Mouse (Mus musculus): ENCODE results near the gene Col6a6. TPM values are rescaled to one million over a fixed set of nuclear protein-coding genes. Genes with fewer than 3 reads are reported as not detected.

Gene Col6a6
- total RNA-seq, 2 experiments from 2014 or later, result 0.34 to 0.44 TPM

GRCm38 (mm10) chr9:105704226-105704932, 123.6 kb downstream of the Col6a6 start:
- no peak for DNase-seq (ENCODE audit: low spot score in 2 of 2)
- TF ChIP-seq CTCF (conservative IDR thresholded peaks at IDR 0.05), result no peak
- H3K4me3 ChIP-seq, result no peak overlapping the region
- H3K27ac ChIP-seq, result peak overlapping the region; percentile 59

- DNase-seq (ENCODE audit: low spot score in 2 of 2), result no peak
- no peak overlapping the region for H3K4me3 ChIP-seq
- no peak for TF ChIP-seq CTCF (conservative IDR thresholded peaks at IDR 0.05)
- H3K27ac ChIP-seq, result no peak overlapping the region
These were observed 126.0 kb downstream of the Col6a6 start for GRCm38 (mm10) chr9:105701966-105702365.

GRCm38 (mm10) chr9:105700702-105701101, 127.3 kb downstream of the Col6a6 start:
- no peak for TF ChIP-seq CTCF (conservative IDR thresholded peaks at IDR 0.05)
- DNase-seq (ENCODE audit: low spot score in 2 of 2), result no peak
- H3K4me3 ChIP-seq, result no peak overlapping the region
- H3K27ac ChIP-seq, result no peak overlapping the region

DNA sequence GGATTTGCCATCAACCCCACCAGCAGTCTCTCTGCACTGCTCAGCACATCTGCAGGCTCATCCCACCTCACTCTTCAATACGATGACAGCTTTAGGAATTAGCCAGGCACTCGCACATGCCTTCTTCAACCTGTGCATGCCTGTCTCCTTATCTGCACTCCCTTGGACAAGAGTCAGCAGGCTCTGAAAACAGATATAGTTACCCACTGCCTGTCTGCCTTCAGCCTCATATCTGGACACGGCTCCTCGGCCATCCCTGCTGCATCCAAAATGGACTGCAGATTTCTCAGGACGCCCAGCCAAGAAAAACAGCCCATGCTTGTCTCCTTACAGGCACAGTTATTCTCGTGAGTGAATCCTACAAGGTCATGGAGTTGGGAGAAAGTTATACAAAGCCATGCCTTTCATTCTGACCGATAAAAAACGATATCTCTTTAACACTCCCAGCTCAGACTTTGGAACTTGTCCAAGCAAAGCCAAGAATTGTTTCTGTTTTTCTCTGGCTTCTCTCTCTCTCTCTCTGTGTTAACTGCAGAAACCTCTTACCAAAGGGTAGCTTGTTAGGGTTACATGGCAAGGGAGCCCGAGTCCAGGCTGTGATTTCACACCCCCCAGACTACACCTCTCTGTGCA, 130.1 kb downstream of the Col6a6 start:
- H3K27ac ChIP-seq, result no peak overlapping the region

GRCm38 (mm10) chr9:105696818-105697564, 131.0 kb downstream of the Col6a6 start:
- DNase-seq (ENCODE audit: low spot score in 2 of 2), result no peak
- H3K4me3 ChIP-seq, result no peak overlapping the region
- H3K27ac ChIP-seq, result peak overlapping the region; percentile 14; the same call in 1 of the 2 replicates
- TF ChIP-seq CTCF (conservative IDR thresholded peaks at IDR 0.05), result no peak

More for the DNA sequence above, 130.1 kb downstream of the Col6a6 start:
- DNase-seq (ENCODE audit: low spot score in 2 of 2), result no peak
- TF ChIP-seq CTCF (conservative IDR thresholded peaks at IDR 0.05), result no peak
- H3K4me3 ChIP-seq, result no peak overlapping the region

DNA sequence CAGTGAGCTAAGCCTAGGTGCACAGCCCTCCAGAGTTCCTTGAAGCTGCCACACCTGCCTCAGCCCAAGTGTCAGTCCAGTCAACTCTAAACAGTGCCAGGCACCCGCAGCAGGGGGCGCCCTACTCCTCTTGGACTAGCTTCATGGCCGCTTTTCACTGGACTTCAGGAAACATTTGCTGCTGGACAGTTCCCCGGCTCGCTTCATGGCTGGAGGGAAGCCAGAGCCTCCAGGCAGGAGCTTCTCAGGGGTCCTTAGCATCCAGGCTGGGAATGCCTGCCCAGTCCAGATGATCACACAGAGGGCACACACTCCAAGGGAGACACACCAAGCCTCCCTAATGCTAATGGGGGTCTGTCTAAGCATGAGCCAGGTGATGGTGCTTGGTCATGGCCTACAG, 134.1 kb downstream of the Col6a6 start:
- no peak overlapping the region for H3K4me3 ChIP-seq
- peak; percentile 87 for TF ChIP-seq CTCF (conservative IDR thresholded peaks at IDR 0.05)
- peak in 1 of 2 experiments; percentile 68 for DNase-seq (ENCODE audit: low spot score in 2 of 2)
- no peak overlapping the region for H3K27ac ChIP-seq

- H3K27ac ChIP-seq, result peak overlapping the region; percentile 90
- DNase-seq (ENCODE audit: low spot score in 2 of 2), result no peak
- no peak for TF ChIP-seq CTCF (conservative IDR thresholded peaks at IDR 0.05)
These were observed 134.9 kb downstream of the Col6a6 start for GRCm38 (mm10) chr9:105693056-105693455.

DNA sequence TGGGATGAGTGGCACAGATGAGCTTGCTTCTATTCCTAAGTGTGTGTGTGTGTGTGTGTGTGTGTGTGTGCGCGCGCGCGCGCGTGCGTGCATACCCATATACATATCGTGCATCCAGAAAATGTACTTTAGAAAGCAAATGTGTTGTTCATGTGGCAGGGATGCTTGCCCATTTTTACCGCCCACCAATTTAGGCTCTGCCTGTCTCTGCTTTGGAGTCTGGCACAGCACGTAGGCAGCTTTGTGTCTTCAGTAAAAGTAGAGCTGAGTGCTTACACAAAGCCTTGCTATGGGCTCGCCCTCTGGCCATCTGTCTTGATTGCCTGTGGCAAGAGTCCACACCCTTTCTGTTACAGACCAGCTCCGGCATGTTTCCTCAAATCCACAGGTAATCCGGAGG, 135.5 kb downstream of the Col6a6 start:
- no peak for TF ChIP-seq CTCF (conservative IDR thresholded peaks at IDR 0.05)
- peak overlapping the region; percentile 90 for H3K27ac ChIP-seq
- H3K4me3 ChIP-seq, result no peak overlapping the region
- peak; percentile 68 to 84 for DNase-seq (ENCODE audit: low spot score in 2 of 2)

More at GRCm38 (mm10) chr9:105693056-105693455, 134.9 kb downstream of the Col6a6 start:
- no peak overlapping the region for H3K4me3 ChIP-seq

GRCm38 (mm10) chr9:105689485-105689884, 138.5 kb downstream of the Col6a6 start:
- TF ChIP-seq CTCF (conservative IDR thresholded peaks at IDR 0.05), result no peak
- H3K4me3 ChIP-seq, result no peak overlapping the region
- DNase-seq (ENCODE audit: low spot score in 2 of 2), result no peak
- H3K27ac ChIP-seq, result no peak overlapping the region

DNA sequence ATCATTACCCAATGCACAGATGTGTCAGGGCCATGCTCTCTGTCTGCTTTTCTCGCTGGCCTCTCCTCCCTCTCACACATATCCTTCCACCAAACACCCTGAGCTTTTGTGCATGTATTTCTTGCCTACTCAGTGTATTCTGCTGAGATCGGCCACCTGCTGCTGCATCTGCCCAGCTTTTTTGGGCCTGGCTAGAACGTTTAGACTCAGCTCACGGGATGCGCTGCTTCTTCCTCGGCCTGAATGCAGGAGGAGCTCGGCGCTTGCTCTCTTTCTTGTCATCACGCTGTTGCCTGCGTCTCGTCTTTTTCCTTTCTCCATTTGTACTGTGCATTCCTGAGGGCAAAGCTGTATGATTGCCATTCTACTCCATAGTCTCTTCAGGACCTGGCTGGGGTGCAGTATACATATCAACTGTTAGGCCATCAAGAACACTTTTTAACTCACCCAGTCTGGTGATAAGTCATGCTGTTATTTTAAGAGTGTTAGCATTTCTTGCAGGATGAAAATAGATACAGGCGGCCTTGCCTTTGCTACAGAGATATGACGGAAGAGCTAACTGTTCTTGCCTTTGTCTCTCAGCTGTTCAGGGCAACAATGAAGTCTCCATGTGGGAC, 143.3 kb downstream of the Col6a6 start:
- DNase-seq (ENCODE audit: low spot score in 2 of 2), result peak; percentile 49 to 67
- TF ChIP-seq CTCF (conservative IDR thresholded peaks at IDR 0.05), result no peak

DNA sequence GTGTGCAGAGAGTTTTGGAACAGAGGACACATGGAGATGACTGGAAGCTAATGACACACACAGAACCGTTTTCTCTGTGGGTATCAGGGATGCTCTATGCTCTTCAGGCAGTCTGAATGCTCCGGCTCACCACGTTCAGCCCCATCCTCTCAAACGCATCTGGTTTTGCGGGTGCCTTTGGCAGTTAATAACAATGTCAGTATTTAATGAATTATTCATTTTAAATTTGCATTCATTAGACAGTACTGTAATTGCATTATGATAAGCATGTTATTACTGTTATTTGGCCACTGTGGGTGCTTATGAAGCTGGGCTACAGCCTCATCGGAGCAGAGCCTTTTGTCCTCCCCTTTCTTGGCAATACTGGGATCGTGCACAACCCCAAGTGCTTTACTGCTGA, 146.6 kb downstream of the Col6a6 start:
- DNase-seq (ENCODE audit: low spot score in 2 of 2), result no peak
- no peak for TF ChIP-seq CTCF (conservative IDR thresholded peaks at IDR 0.05)
- no peak overlapping the region for H3K4me3 ChIP-seq
- no peak overlapping the region for H3K27ac ChIP-seq

More for the DNA sequence above, 143.3 kb downstream of the Col6a6 start:
- Histone ChIP-seq H3K4me3 (no peak overlapping the region), H3K27ac (peak overlapping the region; percentile 56)

DNA sequence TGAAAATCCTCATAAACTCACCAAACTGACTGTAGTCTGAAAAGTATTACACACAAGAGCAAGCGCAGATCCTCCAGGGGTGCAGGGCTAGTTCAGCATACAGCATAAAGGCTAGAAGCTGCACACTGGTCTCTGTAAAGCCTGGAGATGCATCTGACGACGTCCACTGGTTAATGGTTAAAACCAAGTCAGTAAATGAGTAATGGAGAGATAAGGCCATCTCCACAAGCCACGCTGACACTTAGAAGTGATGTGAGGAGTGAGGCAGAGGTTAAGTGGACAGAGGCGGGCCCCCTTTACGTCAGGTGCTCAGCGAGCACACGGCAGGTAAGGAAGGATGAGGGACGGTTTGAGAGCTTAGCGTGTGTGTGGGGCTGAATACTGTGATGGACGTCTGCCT, 152.0 kb downstream of the Col6a6 start:
- TF ChIP-seq CTCF (conservative IDR thresholded peaks at IDR 0.05), result no peak
- H3K4me3 ChIP-seq, result no peak overlapping the region

GRCm38 (mm10) chr9:105672032-105672431, 155.9 kb downstream of the Col6a6 start:
- Histone ChIP-seq H3K4me3 (no peak overlapping the region), H3K27ac (no peak overlapping the region)
- no peak for TF ChIP-seq CTCF (conservative IDR thresholded peaks at IDR 0.05)
- no peak for DNase-seq (ENCODE audit: low spot score in 2 of 2)

More for the DNA sequence above, 152.0 kb downstream of the Col6a6 start:
- DNase-seq (ENCODE audit: low spot score in 2 of 2), result no peak
- H3K27ac ChIP-seq, result no peak overlapping the region

Measured in layer of hippocampus, adult 2 months (tissue).